Mouse (Mus musculus): ENCODE results near the gene Mrpl12.

DNA sequence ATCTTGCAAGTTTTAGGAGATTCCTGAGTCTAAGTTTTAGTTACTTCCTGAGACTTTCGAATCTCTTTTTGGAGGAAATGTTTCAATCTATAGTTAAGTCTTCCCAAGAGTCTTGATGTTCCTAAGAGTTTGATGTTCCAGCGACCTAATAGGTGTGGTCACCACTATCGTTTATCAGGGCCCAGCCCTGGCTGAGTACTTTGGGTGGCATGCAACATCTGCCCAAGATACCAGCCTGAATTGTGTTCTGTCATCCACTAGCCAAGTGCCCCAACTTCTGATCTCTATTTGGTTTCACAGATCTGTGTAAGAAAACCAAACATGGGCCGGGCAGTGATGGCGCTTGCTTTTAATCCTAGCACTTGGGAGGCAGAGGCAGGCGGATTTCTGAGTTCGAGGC is 29.0 kb upstream of the Mrpl12 start:
- no peak for TF ChIP-seq CTCF (conservative IDR thresholded peaks at IDR 0.05; ENCODE audit: insufficient read depth, insufficient read length, low read depth, low read length)
- no peak for TF ChIP-seq POLR2A (IDR thresholded peaks at IDR 0.05; ENCODE audit: low read depth, low read length)

All from kidney, adult 2 months (tissue).